Mouse (Mus musculus): ENCODE measurements at regions not wholly inside any gene's neighbourhood (a gene's known extent, or its start where the extent isn't known, plus 50 kb on each side); places are given as distances from the start of the nearest gene placed in this dataset.

DNA sequence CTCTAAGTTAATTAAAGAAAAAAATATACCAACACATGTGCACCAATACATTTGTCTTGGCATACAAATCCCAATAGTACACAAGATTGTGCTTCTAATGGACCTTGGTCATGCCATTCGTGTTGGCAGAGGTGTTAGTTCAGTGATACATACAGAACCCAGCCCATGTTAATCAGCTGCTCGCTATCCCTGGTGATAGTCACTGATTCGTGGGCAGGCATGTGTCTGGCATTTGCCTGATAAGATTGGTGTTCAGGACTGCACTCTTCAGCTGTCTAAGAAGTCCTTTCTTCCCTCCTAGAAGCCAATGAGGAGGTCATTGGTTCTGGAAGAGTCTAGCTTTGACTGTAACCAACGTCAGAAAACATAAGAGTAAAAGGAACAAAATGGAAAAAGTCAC is 99.7 kb upstream of the Tent5a start:
- TF ChIP-seq CEBPB (IDR thresholded peaks at IDR 0.05; ENCODE audit: insufficient read depth, poor library complexity, severe bottlenecking) (no peak), E2F4 (IDR thresholded peaks at IDR 0.05; ENCODE audit: insufficient read depth) (no peak)

All from myocyte (in vitro differentiated cells).